In genomic region chr1:46852600-46853272, GRCm38 (mm10) we compare ENCODE assay signal across 7 mouse cellular contexts. TPM values are rescaled to one million over a fixed set of nuclear protein-coding genes. Genes with fewer than 3 reads are reported as not detected.
DNase-seq lines count a peak whose midpoint lies in the region; ATAC-seq and TF ChIP-seq lines count a peak whose summit lies in the region.

No protein-coding gene starts in this region.

- peak overlapping the region; percentile 98 for H3K27ac ChIP-seq in intestine, postnatal 0 days (ENCODE audit: low read depth, low read length)
- peak overlapping the region; percentile 100 for H3K27ac ChIP-seq in limb, embryonic 10.5 days
- H3K27ac ChIP-seq in midbrain, embryonic 10.5 days (replicated peaks) = peak overlapping the region; percentile 98

- peak; percentile 55 for ATAC-seq in granulocyte monocyte progenitor cell, adult 5-6 weeks (replicated peaks; ENCODE audit: poor library complexity, severe bottlenecking)
- ATAC-seq in intestine, postnatal 0 days = peak; percentile 16

- no peaks in the 10 kb centered on the region for H3K9me3 ChIP-seq in intestine, postnatal 0 days (ENCODE audit: control insufficient read depth)
- no peaks in the 10 kb centered on the region for H3K9me3 ChIP-seq in limb, embryonic 10.5 days (replicated peaks)
- no peaks in the 10 kb centered on the region for H3K9me3 ChIP-seq in midbrain, embryonic 10.5 days (replicated peaks)

- peak; percentile 80 for DNase-seq in ZHBTc4 (ENCODE audit: low read depth, low spot score)
- DNase-seq in embryo, embryonic 10.5 days (ENCODE audit: low spot score) = peak; percentile 77
- DNase-seq in limb, embryonic 10.5 days (ENCODE audit: low spot score) = peak; percentile 82
- peak; percentile 77 for DNase-seq in midbrain, embryonic 10.5 days (ENCODE audit: low spot score)
- DNase-seq in right cerebral cortex, postnatal 36 days (ENCODE audit: low spot score in 2 of 2) = peak; percentile 59 to 69

- no peaks in the 10 kb centered on the region for H3K27me3 ChIP-seq in intestine, postnatal 0 days (replicated peaks; ENCODE audit: control insufficient read depth, insufficient read depth, low read length)
- no peaks in the 10 kb centered on the region for H3K27me3 ChIP-seq in limb, embryonic 10.5 days (ENCODE audit: low read depth, poor library complexity, severe bottlenecking)
- H3K27me3 ChIP-seq in midbrain, embryonic 10.5 days (ENCODE audit: low read depth, poor library complexity, severe bottlenecking) = no peaks in the 10 kb centered on the region

- peak overlapping the region; percentile 92 for H3K4me3 ChIP-seq in intestine, postnatal 0 days (ENCODE audit: low read depth, low read length)
- peak overlapping the region; percentile 96 for H3K4me3 ChIP-seq in limb, embryonic 10.5 days
- peak overlapping the region; percentile 79 for H3K4me3 ChIP-seq in midbrain, embryonic 10.5 days

- under 1% methylated on average over 71 of the region's 75 CpGs for WGBS in intestine, postnatal 0 days
- under 1% methylated on average over 74 of the region's 75 CpGs for WGBS in limb, embryonic 10.5 days
- under 1% methylated on average over 69 of the region's 75 CpGs for WGBS in midbrain, embryonic 10.5 days

- no peaks in the 10 kb centered on the region for H3K4me1 ChIP-seq in intestine, postnatal 0 days (replicated peaks; ENCODE audit: control insufficient read depth, insufficient read depth, low read length)
- peaks cover 30% of the 10 kb centered on the region for H3K4me1 ChIP-seq in limb, embryonic 10.5 days
- H3K4me1 ChIP-seq in midbrain, embryonic 10.5 days = peaks cover 31% of the 10 kb centered on the region

- no peak for TF ChIP-seq CTCF in intestine, postnatal 0 days (IDR thresholded peaks at IDR 0.05; ENCODE audit: low read depth)

- H3K36me3 ChIP-seq in intestine, postnatal 0 days (ENCODE audit: control insufficient read depth, insufficient read depth) = no peaks in the 10 kb centered on the region
- no peaks in the 10 kb centered on the region for H3K36me3 ChIP-seq in limb, embryonic 10.5 days
- no peaks in the 10 kb centered on the region for H3K36me3 ChIP-seq in midbrain, embryonic 10.5 days

- peak overlapping the region; percentile 99 for H3K9ac ChIP-seq in intestine, postnatal 0 days (ENCODE audit: low read depth, low read length)

- H3K4me2 ChIP-seq in intestine, postnatal 0 days (replicated peaks; ENCODE audit: low read depth) = peak overlapping the region; percentile 89

RNA-seq across cellular contexts. Expression of gene Slc39a10, which starts 39.9 kb away (rescaled TPM):
- 12.3 and 12.5 TPM in 2 replicates for total RNA-seq in granulocyte monocyte progenitor cell, adult 5-6 weeks (2014; fragmentation: Nextera tagmentation)
- 13.4 and 21.1 TPM in 2 replicates for total RNA-seq in granulocyte monocyte progenitor cell, adult 5-6 weeks (2017)
- 5.0 and 5.8 TPM in 2 replicates for polyA plus RNA-seq in intestine, postnatal 0 days (2015; fragmentation: Nextera tagmentation; extraction: Ambion mirVana)
- 60.6 and 64.1 TPM in 2 replicates for polyA plus RNA-seq in limb, embryonic 10.5 days (2016; fragmentation: Nextera tagmentation; extraction: Ambion mirVana)
- 61.7 and 66.0 TPM in 2 replicates for polyA plus RNA-seq in midbrain, embryonic 10.5 days (2016; fragmentation: Nextera tagmentation; extraction: Ambion mirVana)

Comparison
In these comparisons a context has a peak if more than half of its experiments do, and no peak if none do; other contexts are left out.
1. Peak in every context shown above with its lines: DNase-seq, ATAC-seq, H3K4me3 ChIP-seq and H3K27ac ChIP-seq.